Mouse (Mus musculus) bone marrow macrophage, adult 2 months (primary cell): Measurements from ENCODE around the gene Eif2b4. TPM values are rescaled to one million over a fixed set of nuclear protein-coding genes. Genes with fewer than 3 reads are reported as not detected.
A peak's percentile ranks its signal among the peaks of the same experiment; 100 is the strongest.
"Not testable (repeated sequence)": the region's sequence is repeated elsewhere in the genome, so short reads cannot be mapped to it uniquely, and the experiment has no call there.

Source experiments
- H3K27ac ChIP-seq: 2 replicates; pipeline ENCODE4 v1.5.1; 2012; ENCODE audit warnings: low read depth, low read length; ENCODE audit not compliant: insufficient read depth
- H3K4me1 ChIP-seq: 2 replicates; pipeline ENCODE4 v1.6.1; 2012; ENCODE audit warnings: low read length; ENCODE audit not compliant: control insufficient read depth, insufficient read depth
- H3K4me3 ChIP-seq: 2 replicates; pipeline ENCODE4 v1.5.1; 2012; ENCODE audit warnings: mild to moderate bottlenecking, low read length, moderate library complexity; ENCODE audit not compliant: insufficient read depth
- CTCF ChIP-seq: IDR thresholded peaks from 2 replicates; pipeline ENCODE4 v1.5.1; 2012; ENCODE audit warnings: low read depth, mild to moderate bottlenecking, low read length, moderate library complexity
- POLR2A ChIP-seq: IDR thresholded peaks from 2 replicates; pipeline ENCODE4 v1.6.1; 2012; ENCODE audit warnings: mild to moderate bottlenecking, low read depth, low read length, borderline replicate concordance
- polyA plus RNA-seq: library from polyadenylated mRNA; stranded (reverse); fragments of >200 nt; gene quantifications from 2 replicates; pipeline ENCODE4 v1.2.4, GENCODE M21; 2012; ENCODE audit not compliant: missing spikeins, insufficient read depth, insufficient read length

The Eif2b4 gene
- polyA plus RNA-seq, 1 experiment, result 28.3 TPM

DNA sequence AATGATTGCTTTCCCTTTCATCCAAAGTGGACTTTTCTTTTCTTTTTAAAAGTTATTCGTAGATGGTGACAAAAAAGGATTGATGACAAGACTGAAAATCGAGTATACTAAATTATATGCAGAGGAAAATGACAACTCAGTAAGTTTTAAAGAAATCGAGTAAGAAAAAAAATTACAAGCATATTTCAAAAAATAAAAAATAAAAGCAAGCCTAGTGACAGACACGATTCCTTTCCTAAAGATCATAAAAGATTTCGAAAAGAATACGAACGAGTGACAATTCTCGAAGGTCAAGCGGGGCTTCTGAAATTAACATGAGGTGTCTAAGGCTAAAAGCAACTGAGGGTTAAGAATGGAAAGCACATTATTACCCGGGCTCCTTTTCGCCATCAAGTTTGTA, 26.2 kb upstream of the Eif2b4 start:
- Histone ChIP-seq H3K27ac (peak overlapping the region; percentile 73), H3K4me1 (peaks cover 9% of the 10 kb centered on the region), H3K4me3 (peak overlapping the region; percentile 98)
- TF ChIP-seq POLR2A, result no peak
- no peak for TF ChIP-seq CTCF

DNA sequence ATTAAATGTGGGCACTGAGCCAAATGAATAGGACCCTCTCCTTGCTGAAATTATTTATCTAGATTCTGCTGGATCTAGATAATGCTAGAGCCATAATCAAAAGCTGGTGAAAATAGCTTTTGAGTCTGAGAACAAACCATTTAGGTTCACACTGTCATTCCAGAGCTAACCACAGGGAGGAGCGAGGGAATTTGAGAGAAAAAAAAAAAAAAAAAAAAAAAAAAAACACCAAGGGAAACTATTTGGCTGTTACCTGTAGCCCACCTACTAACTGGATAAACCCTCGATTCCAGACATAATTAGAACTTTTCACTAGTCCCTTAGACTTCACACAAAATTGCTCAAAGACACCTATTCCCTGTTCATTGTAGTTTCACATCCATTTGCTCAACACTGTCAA, 25.8 kb upstream of the Eif2b4 start:
- H3K4me1 ChIP-seq, result peaks cover 9% of the 10 kb centered on the region
- TF ChIP-seq CTCF (no peak), POLR2A (no peak)
- H3K4me3 ChIP-seq, result peak overlapping the region; percentile 18
- no peak overlapping the region for H3K27ac ChIP-seq

DNA sequence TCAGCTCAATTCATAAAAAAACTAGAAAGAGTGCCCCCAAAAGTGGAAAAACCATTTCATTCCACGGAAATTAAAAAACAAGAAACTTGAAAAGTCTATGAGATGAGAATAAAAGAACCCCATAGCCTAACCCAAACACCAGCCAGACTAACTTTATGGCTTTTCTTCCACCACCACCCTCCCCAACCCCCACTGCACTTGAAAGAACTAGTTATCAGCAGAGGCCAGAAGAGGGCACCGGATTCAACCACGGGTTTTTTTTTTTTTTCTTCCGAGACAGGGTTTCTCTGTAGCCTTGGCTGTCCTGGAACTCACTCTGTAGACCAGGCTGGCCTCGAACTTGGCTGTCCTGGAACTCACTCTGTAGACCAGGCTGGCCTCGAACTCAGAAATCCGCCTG, 25.1 kb upstream of the Eif2b4 start:
- TF ChIP-seq POLR2A, result no peak
- TF ChIP-seq CTCF, result no peak
- no peak overlapping the region for H3K27ac ChIP-seq
- no peak overlapping the region for H3K4me3 ChIP-seq
- H3K4me1 ChIP-seq, result peaks cover 9% of the 10 kb centered on the region

DNA sequence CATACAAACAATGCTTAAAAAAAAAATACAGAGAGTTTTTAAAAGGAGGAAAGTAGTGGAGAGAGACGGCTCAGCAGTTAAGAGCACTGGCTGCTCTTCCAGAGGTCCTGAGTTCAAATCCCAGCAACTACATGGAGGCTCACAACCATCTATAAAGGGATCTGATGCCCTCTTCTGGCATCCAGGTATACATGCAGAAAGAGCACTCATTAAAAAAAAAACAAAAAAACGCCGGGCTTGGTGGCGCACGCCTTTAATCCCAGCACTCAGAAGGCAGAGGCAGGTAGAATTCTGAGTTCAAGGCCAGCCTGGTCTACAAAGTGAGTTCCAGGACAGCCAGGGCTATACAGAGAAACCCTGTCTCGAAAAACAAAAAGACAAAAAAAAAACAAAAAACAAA, 23.3 kb upstream of the Eif2b4 start:
- H3K4me3 ChIP-seq, H3K27ac ChIP-seq: not testable (repeated sequence)
- H3K4me1 ChIP-seq, result peaks cover 12% of the 10 kb centered on the region

DNA sequence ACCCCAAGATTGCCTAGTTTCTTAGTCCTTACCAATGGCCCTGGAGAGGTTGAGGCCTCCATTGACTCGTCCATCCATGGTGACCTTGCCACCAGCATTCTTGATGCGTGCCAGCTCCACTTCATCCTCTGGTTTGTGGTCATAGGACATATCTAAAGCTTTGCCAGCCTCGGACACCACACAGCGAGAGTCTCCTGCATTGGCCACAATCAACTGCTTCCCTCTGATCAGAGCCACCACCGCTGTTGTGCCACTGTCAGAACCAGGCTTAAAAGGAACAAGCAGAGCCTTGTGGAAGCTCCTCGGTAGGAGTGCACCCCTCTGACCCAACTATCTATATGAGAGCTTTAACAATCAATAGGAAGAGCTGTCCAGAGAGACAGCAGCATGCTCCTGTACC, 11.2 kb upstream of the Eif2b4 start:
- Histone ChIP-seq H3K4me1 (peaks cover 6% of the 10 kb centered on the region), H3K4me3 (no peak overlapping the region), H3K27ac (no peak overlapping the region)
- TF ChIP-seq CTCF (no peak), POLR2A (no peak)

DNA sequence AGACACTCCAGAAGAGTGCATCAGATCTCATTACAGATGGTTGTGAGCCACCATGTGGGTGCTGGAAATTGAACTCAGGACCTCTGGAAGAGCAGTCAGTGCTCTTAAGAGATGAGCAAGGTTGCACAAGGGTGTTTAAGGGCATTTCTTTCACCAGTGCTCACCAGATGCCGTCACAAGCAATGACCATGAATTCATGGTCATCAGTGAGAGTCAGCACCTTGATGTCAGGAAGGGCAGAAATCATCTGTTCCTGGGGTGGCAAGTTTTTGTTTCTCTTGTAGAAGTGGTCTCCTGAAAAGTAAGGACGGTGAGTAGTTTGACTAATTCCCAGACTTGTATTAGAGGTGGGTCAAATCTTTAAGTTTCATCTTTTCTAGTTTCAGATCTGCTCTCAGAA, 10.6 kb upstream of the Eif2b4 start:
- H3K4me1 ChIP-seq, result peaks cover 11% of the 10 kb centered on the region
- no peak overlapping the region for H3K4me3 ChIP-seq
- H3K27ac ChIP-seq, result no peak overlapping the region
- no peak for TF ChIP-seq POLR2A

DNA sequence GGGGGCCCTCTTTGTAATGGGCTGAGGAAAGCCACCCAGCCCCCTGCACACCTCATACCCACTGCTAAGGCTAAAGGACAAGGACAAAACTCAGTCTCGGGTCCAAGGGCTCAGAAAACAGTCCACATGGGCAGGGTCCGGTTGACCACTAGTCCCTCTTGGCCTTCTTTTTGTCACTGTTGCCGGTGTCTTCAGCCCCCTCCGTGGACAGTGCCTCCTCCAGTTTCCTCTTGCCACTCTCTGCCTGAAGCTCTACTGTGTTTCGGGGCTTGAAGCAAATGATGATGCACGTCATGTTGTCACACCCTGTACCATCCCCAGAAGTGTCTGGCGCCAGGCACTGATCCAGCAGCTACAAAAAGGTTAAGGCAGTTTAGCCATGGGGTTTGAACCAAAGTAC, 9.7 kb upstream of the Eif2b4 start:
- peak overlapping the region; percentile 83 for H3K27ac ChIP-seq
- H3K4me1 ChIP-seq, result peaks cover 17% of the 10 kb centered on the region
- TF ChIP-seq CTCF, result no peak
- TF ChIP-seq POLR2A, result no peak
- H3K4me3 ChIP-seq, result peak overlapping the region; percentile 65

DNA sequence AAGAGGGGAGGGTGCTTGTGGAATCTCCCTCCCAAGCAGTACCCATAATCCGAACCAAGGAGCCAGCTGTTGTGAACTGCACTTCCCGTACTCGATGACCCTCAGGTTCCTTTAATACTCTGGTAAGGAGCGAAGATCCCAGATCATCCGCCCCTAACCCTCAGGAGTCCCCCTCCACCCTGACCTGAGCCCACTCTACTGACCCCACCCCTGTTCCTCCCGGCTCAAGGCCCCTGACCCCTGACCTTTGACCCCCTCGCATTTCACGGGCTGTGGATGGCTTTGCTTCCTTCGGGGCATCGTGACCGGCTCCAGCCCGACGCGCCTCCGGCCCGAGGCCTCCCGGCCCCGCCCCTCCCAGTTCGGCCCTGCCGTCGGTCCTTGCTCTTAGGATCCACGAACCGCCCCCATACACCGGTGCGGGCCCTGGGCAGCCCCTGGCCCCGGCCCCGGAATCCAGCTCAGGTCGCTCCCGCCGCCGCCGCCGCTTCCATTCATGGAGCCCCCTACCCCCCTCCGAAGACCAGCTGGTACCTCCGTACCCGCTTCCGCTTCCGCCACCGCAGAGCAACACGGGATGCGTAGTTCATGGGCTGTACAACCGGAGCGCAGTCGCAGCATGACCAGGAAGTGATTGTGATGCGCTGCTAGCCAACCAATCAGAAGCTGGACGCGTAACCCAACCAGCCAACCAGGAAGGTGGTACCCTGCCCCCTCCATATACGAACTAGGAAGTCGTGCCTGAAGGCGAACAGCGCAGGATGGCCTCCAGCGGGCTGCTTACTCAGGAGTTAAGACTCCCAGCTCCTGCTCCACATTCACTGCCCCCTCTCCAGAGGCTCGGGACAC, 8.7 kb upstream of the Eif2b4 start, which contains the start of gene Zfp513:
TSS of gene Zfp513 (minus strand) at position 562 of the 849 bp plus-strand sequence.
- H3K27ac ChIP-seq, result peak within 1 kb of the TSS; percentile 85
- H3K4me1 ChIP-seq, result peaks cover 25% of the 10 kb centered on the region
- H3K4me3 ChIP-seq, result peak within 1 kb of the TSS; percentile 65
- TF ChIP-seq CTCF (no peak), POLR2A (no peak)

DNA sequence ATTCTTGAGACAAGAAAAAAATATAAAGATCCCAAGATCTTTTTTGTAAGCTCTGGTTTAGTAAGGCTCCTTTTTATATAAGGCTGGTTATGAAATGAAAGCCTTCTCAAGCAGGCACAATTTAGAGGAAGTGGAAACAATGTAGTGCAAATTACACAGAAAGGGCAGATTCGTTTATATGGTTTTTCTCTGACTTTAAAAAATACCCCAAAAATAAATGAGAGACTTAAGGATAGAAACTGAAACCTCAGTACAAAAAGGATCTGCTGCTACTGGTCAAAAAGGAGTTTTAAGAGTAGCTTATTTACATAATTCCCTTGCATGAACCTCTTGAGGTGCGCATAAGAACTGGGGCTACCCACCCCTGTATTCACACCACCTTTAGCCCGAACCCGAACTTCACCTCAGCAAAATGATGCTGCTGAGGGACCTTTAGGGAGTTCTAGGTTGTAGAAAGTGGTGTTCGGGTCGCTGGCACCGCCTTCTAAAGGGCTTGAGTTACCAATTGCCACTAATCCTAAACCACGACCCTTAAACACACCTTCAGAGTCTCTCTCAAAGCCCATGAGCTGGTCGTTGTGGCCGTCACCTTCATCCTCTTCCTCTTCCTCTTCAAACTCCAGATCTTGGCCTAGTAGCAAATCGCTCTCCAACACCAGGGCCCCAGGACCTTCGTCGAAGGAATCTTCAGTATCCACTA, 8.0 kb upstream of the Eif2b4 start:
- no peak for TF ChIP-seq CTCF
- TF ChIP-seq POLR2A, result no peak
- Histone ChIP-seq H3K4me3 (peak overlapping the region; percentile 65), H3K27ac (peak overlapping the region; percentile 85), H3K4me1 (peaks cover 33% of the 10 kb centered on the region)

DNA sequence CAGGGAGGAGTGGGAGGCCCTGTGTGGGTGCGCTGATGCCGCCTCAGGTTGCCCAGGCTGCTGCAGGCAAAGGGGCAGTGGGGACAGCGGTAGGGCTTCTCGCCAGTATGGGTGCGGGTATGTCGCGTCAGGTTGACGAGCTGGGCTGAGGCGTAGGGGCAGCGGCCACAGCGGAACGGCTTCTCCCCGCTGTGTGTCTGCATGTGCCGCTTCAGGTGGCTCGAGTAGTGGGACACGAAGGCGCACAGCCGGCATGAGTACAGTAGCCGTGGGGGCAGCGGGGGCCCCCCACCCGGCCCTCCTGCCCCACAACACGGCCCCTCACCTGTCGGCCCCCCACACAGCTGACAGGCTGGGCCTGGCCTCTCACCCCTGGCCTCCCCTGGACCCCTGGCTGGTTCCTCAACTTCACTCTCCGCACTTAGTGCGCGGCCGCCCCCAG, 7.1 kb upstream of the Eif2b4 start:
- H3K4me3 ChIP-seq, result peak overlapping the region; percentile 38
- peaks cover 39% of the 10 kb centered on the region for H3K4me1 ChIP-seq
- peak overlapping the region; percentile 85; the same call in 1 of the 2 replicates for H3K27ac ChIP-seq
- TF ChIP-seq POLR2A (no peak), CTCF (no peak)
